Mouse (Mus musculus) heart, embryonic 11.5 days (tissue): ENCODE results near the gene Fam83e. TPM values are rescaled to one million over a fixed set of nuclear protein-coding genes. Genes with fewer than 3 reads are reported as not detected.

Experiments used
- ATAC-seq: fragments of 200-750 bp; cut with Nextera tagmentation; replicated peaks from 2 replicates; pipeline ENCODE4 v1.8.0; 2017; ENCODE audit warnings: moderate library complexity; ENCODE audit not compliant: insufficient number of reproducible peaks, low FRiP score, low TSS enrichment
- H3K27ac ChIP-seq: fragments of 300-500 bp; sonication (generic); 2 replicates; pipeline ENCODE4 v1.5.1; 2014; ENCODE audit warnings: mild to moderate bottlenecking, low read depth, low read length
- H3K27me3 ChIP-seq: fragments of 300-500 bp; sonication (generic); 2 replicates; pipeline ENCODE4 v1.6.1; 2014; ENCODE audit warnings: mild to moderate bottlenecking, low read length, mixed read lengths; ENCODE audit not compliant: control insufficient read depth, insufficient read depth
- H3K36me3 ChIP-seq: fragments of 300-500 bp; sonication (generic); 2 replicates; pipeline ENCODE4 v1.6.1; 2014; ENCODE audit warnings: mild to moderate bottlenecking, low read length, moderate library complexity, mixed read lengths; ENCODE audit not compliant: control insufficient read depth, insufficient read depth
- H3K4me1 ChIP-seq: fragments of 300-500 bp; sonication (generic); 2 replicates; pipeline ENCODE4 v1.6.1; 2014; ENCODE audit warnings: low read length; ENCODE audit not compliant: control insufficient read depth, insufficient read depth
- H3K4me2 ChIP-seq: fragments of 300-500 bp; sonication (generic); 2 replicates; pipeline ENCODE4 v1.6.1; 2014; ENCODE audit warnings: mild to moderate bottlenecking, moderate library complexity
- H3K4me3 ChIP-seq: fragments of 300-500 bp; sonication (generic); 2 replicates; pipeline ENCODE4 v1.5.1; 2014; ENCODE audit warnings: low read depth, low read length
- H3K9ac ChIP-seq: fragments of 300-500 bp; sonication (generic); 2 replicates; pipeline ENCODE4 v1.6.1; 2014; ENCODE audit warnings: mild to moderate bottlenecking, low read depth, low read length, moderate library complexity
- H3K9me3 ChIP-seq: fragments of 300-500 bp; sonication (generic); replicated peaks from 2 replicates; pipeline ENCODE4 v1.6.1; 2016; ENCODE audit warnings: low read length; ENCODE audit not compliant: control insufficient read depth
- WGBS: fragments of 180-500 bp; shearing (Covaris S2); extraction: QIAGEN DNeasy Blood & Tissue Kit; methylation state at CpG from one replicate; pipeline ENCODE4 v1.1.7; 2014; ENCODE audit not compliant: insufficient replicate concordance; 5-methylcytosine and 5-hydroxymethylcytosine counted together
- polyA plus RNA-seq: library from polyadenylated mRNA; unstranded; fragments of >200 nt; fragmentation: Nextera tagmentation; extraction: Ambion mirVana; gene quantifications from 2 replicates; pipeline ENCODE4 v1.2.1, GENCODE M21; 2014

The Fam83e gene
- polyA plus RNA-seq, 1 experiment from 2014 or later: 0.67 TPM

DNA sequence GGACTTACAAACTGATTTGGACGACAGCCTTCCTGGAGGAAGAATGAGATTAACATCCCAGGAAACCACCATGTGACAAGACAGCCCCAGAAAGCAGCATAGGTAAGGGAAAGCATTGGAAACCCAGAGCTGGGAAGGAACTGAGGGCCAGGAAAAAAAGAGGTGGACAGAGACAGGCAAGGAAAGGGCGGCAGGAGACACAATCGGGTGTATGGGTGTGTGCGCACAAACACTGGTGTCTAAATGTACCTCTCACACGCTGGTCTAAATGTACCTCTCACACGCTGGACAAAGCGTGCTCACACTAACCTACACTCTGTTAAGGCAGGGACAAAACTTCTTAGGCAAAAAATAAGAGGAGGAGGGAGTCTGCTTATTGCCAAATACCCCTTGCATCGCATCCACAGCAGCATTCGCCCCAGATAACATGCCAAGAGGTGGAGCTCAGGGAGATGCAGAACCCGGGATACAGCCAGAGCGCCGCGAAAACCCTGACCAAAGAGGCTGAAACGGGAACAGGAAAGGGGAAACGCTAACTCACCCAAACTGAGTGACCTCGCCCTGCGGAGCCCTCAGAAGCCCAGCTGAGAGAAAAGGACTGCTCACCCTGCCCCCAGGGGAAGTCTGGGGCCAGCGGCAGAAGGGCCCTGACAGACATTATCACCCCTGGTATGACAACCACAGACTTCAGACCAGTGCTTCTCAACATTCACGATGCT, 5.1 kb upstream of the Fam83e start:
- WGBS: 80% methylated on average over 19 of the region's 19 CpGs

DNA sequence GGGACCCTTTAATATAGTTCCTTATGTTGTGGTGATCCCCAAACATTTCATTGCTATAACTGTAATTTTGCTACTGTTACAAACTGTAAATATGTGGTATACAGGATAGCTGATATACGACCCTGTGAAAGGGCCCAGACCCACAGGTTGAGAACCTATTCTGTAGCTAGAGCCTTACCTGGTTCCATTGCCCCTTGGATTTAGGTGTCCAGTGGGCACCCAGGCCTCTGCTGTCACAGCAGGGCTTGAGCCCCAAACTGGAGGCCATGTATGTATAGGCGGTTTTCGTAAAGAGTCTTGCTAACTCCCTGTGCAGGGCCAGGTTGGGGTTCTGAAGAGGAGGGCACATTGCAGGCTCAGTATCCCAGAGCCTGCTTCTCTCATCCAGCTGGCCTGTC, 4.6 kb upstream of the Fam83e start:
- peaks cover 34% of the 10 kb centered on the region for H3K36me3 ChIP-seq
- no peak for ATAC-seq
- no peaks in the 10 kb centered on the region for H3K27me3 ChIP-seq
- no peaks in the 10 kb centered on the region for H3K9me3 ChIP-seq
- H3K9ac ChIP-seq: peak overlapping the region; percentile 93; the same call in 1 of the 2 replicates
- H3K4me1 ChIP-seq: peaks cover 41% of the 10 kb centered on the region
- 84% methylated on average over 3 of the region's 3 CpGs for WGBS
- H3K4me3 ChIP-seq: peak overlapping the region; percentile 97
- peak overlapping the region; percentile 96 for H3K4me2 ChIP-seq
- H3K27ac ChIP-seq: no peak overlapping the region

More for the DNA sequence above, 5.1 kb upstream of the Fam83e start:
- Histone ChIP-seq H3K27ac (peak overlapping the region; percentile 60), H3K4me2 (peak overlapping the region; percentile 96), H3K9me3 (no peaks in the 10 kb centered on the region), H3K36me3 (peaks cover 35% of the 10 kb centered on the region), H3K4me1 (peaks cover 41% of the 10 kb centered on the region), H3K9ac (peak overlapping the region; percentile 54; the same call in 1 of the 2 replicates), H3K27me3 (no peaks in the 10 kb centered on the region), H3K4me3 (peak overlapping the region; percentile 97)
- ATAC-seq: no peak

DNA sequence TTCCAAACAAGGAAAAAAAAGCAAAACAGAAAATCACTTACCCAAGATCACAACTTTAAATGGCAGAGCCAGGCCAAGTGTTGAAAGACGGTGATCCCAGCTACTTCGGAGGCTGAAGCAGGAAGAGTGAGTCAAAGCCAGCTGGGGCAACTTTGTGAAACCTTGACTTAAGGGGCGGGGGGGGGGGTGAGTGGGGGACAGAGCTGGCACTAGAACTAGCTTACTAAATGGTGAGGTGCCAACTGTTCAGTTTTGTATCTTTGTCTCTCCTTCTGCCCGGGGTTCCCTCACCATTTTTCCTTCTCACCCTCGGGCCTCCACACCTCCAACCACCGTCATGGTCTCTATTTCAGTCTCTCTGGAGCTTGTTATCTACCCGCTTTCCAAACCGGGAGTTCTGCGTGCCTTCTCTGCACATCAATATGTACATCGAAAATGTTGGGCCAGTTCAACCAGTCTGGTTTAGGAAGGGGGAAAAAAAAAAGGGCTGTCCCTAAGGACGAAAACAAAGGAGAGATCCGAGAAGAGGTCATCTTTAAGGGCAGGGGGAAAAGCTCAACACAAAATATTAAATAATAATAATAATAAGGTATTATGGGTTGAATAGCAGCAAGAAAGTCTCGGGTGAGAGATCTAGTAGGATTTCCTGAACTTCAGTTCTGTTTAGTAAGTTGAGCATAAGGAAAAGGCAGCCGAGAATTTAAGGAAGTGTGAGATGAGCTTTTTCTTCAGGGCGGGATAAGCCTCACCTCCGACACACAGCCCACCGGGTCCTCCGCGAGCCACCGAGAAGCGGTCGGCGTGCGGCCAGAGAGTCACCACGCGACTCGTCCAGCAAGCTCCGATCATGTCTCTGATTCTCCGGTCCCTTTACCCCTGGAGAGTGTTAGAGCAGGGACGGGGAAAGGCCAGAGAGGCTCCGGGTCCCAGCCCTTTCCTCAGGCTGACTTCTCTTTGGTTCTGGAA, 3.8 kb upstream of the Fam83e start:
- Histone ChIP-seq H3K27me3 (no peaks in the 10 kb centered on the region), H3K4me1 (peaks cover 41% of the 10 kb centered on the region), H3K9me3 (no peaks in the 10 kb centered on the region), H3K4me3 (peak overlapping the region; percentile 97), H3K9ac (peak overlapping the region; percentile 93), H3K27ac (peak overlapping the region; percentile 91), H3K4me2 (peak overlapping the region; percentile 96), H3K36me3 (peaks cover 28% of the 10 kb centered on the region)
- 8% methylated on average over 31 of the region's 31 CpGs for WGBS
- ATAC-seq: peak; percentile 29

- Histone ChIP-seq H3K4me3 (peak within 1 kb of the TSS; percentile 97), H3K4me1 (peaks cover 41% of the 10 kb centered on the region), H3K27me3 (no peaks in the 10 kb centered on the region), H3K9me3 (no peaks in the 10 kb centered on the region), H3K27ac (peak within 1 kb of the TSS; percentile 91), H3K36me3 (peaks cover 23% of the 10 kb centered on the region), H3K4me2 (peak within 1 kb of the TSS; percentile 96), H3K9ac (peak within 1 kb of the TSS; percentile 99)
- peak; percentile 70 for ATAC-seq
- 1% methylated on average over 41 of the region's 41 CpGs for WGBS
Observed at GRCm38 (mm10) chr7:45717918-45718297, 3.1 kb upstream of the Fam83e start, which contains the start of gene Sphk2. Gene Sphk2, minus strand, starts transcription at chr7:45718002.

GRCm38 (mm10) chr7:45718331-45718730, 2.7 kb upstream of the Fam83e start:
- peaks cover 23% of the 10 kb centered on the region for H3K36me3 ChIP-seq
- peaks cover 41% of the 10 kb centered on the region for H3K4me1 ChIP-seq
- H3K27ac ChIP-seq: peak overlapping the region; percentile 91
- WGBS: under 1% methylated on average over 20 of the region's 20 CpGs
- peak overlapping the region; percentile 97 for H3K4me3 ChIP-seq
- peak overlapping the region; percentile 99 for H3K9ac ChIP-seq
- no peaks in the 10 kb centered on the region for H3K27me3 ChIP-seq
- no peaks in the 10 kb centered on the region for H3K9me3 ChIP-seq
- H3K4me2 ChIP-seq: peak overlapping the region; percentile 96
- no peak for ATAC-seq

GRCm38 (mm10) chr7:45719180-45719579, 1.8 kb upstream of the Fam83e start:
- Histone ChIP-seq H3K27ac (no peak overlapping the region), H3K4me2 (peak overlapping the region; percentile 96), H3K4me1 (peaks cover 37% of the 10 kb centered on the region), H3K9me3 (no peaks in the 10 kb centered on the region), H3K27me3 (no peaks in the 10 kb centered on the region), H3K36me3 (peaks cover 27% of the 10 kb centered on the region), H3K4me3 (peak overlapping the region; percentile 97), H3K9ac (peak overlapping the region; percentile 99)
- no peak for ATAC-seq
- 75% methylated on average over 10 of the region's 10 CpGs for WGBS

GRCm38 (mm10) chr7:45719738-45720412, 1.1 kb upstream of the Fam83e start:
- no peak overlapping the region for H3K4me3 ChIP-seq
- ATAC-seq: no peak
- H3K9me3 ChIP-seq: no peaks in the 10 kb centered on the region
- no peaks in the 10 kb centered on the region for H3K27me3 ChIP-seq
- H3K4me1 ChIP-seq: peaks cover 31% of the 10 kb centered on the region
- H3K9ac ChIP-seq: 0 out of 2 replicates have a peak overlapping the region, but pooled peaks have one; percentile 5
- peak overlapping the region; percentile 96; the same call in 1 of the 2 replicates for H3K4me2 ChIP-seq
- no peak overlapping the region for H3K27ac ChIP-seq
- peaks cover 33% of the 10 kb centered on the region for H3K36me3 ChIP-seq
- 92% methylated on average over 15 of the region's 16 CpGs for WGBS

DNA sequence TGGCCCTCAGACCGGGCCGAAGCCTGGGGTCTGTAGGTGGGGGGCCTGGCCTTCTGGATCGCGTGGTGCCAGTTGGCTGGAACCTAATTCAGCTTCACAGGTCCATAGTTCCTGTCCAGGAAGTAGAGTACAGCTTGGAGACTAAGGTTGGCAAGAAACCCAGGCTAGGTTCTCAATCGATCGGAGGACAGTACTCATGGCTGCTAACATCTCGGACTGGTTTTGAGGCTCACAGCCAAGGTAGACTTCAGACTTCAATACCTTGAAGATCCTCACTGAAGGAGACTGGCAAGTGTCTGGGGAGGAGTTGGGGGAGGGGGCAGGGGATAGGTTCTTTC, 191 bp downstream of the Fam83e start:
- Histone ChIP-seq H3K4me3 (no peak overlapping the region), H3K9ac (no peak overlapping the region), H3K4me1 (peaks cover 23% of the 10 kb centered on the region), H3K4me2 (no peak overlapping the region), H3K9me3 (no peaks in the 10 kb centered on the region), H3K27me3 (no peaks in the 10 kb centered on the region), H3K27ac (no peak overlapping the region), H3K36me3 (peaks cover 38% of the 10 kb centered on the region)
- 72% methylated on average over 7 of the region's 7 CpGs for WGBS
- ATAC-seq: no peak
